Mouse (Mus musculus) thymus, postnatal 25 days (tissue): ENCODE results near the gene Nqo1.

Experiments
- DNase-seq: peaks from one replicate; pipeline ENCODE4 v3.0.0; 2022

Nqo1 gene

DNA sequence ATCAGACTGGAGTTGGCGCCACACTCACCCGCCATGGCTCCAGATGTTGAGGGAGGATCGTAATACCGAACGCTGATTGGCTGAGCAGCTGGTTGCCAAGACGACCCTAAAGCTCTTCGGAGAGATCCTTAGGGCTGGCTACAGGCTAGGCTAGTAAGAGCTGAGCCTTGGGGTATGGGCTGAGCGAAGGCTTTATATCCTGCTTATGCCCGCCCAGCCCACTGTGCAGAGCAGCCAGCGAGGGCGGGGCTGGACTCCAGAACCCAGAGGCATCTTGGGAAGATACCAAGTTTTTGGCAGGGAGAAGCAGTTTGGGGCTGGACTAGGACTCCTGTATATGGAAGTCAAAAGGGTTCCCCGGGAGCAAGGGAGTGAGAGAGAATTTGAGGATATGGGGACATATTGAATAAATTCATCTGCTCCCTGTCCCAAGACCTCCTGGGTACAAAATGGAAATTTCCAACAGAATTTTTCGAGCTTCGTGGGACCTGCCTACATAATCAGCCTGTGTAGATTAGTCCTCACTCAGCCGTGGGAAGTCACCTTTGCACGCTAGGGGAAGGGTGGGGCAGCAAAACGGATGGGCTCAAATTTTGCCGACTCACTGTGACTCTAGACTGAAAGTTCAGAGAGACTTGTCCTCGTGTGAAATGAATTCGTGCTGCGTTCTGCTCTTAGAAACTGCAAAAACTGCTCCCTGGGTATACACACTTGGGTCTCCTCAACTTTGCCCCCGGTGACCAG lies at the start of gene Nqo1:
Gene Nqo1 (minus strand): TSS at position 169 of the 744 bp plus-strand sequence.
- DNase-seq, result peak; percentile 49

DNA sequence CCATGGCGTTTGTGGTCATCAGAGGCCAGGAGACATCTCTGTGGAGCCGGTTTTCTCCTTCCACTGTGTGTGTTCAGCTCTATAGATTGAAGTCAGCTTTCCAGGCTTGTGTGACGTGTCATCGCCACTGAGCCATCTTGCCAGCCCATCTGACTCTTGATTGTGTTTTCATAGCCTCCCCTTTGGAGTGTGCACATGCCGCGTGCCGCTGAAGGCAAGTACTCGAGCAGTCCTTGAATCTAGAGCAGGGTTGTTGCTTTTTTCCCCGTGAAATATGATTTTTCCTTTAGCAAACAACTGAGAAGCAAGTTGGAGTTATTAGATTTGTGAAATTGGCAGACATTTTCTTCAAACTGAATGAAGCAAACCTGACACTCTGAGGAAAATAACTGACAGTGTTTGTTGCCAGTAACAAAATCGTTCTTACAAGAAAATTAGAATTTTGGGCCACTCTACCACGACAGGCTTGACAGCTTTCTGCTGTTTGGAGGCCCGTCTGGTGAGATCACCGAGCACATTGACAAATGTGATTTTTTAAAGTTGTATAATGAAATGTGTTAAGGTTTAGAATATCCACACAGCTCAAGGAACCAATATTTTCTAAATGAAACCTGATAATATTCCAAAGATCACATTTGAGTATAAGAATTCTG lies 48.5 kb upstream of the Nqo1 start:
- DNase-seq, result no peak

GRCm38 (mm10) chr8:107449655-107450054 lies 46.6 kb upstream of the Nqo1 start:
- no peak for DNase-seq

DNA sequence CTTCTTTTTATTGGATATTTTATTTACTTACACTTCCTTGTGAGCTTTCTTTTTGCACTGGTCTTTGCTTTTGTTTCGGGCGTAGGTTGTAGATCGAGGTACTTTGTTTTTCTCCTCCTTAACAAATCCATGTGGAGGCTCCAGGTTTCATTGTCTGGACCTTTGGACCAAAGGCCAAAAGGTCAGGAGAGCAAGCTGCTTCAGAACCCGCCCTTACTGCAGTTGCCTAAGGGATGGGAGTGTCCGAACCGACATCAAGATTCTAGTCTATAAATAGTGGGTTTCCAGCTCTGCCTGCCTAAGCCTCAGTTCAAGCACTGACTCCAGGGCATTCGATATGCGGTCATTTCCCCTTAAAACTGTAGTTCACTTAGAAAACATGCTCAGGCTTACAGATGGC lies 46.1 kb upstream of the Nqo1 start:
- no peak for DNase-seq

DNA sequence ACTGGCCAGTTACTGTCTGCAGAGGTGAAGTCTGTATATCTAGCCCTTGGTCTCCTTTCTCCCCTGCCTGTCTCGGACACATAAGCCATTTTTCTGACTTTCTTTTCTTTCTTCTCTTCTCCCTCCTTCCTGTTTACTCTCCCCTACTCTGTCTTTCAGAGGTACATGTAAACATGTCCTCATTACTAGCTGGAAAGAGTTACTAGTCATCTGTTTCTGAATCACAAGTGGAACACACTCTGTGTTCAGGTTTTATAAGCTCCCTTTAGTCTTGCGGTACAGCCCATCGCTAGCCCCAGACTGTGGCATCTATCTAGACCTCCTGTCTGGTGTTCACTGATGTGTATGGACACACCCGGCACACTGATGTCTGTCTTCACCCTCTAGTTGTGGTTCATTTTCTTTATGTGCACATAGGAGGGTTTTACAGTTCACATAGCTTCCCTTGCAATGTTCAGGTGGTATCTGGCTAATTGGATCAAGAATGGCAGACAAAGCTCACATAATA lies 45.4 kb upstream of the Nqo1 start:
- DNase-seq, result no peak

DNA sequence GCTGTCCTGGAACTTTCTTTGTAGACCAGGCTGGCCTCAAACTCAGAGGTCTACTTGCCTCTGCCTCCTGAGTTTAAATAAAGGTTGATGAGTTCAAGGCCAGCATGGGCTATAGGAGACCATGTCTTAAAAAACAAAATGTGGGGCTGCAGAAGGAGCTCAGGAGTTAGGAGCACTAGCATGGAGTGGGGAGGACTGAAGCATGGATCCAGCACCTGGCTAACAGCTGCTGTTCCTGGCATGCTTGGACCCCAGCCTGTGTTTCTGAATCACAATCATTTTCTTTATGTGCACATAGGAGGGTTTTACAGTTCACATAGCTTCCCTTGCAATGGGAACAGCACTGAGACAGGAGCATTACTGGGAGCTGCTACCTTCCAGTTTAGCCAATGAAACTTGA lies 44.7 kb upstream of the Nqo1 start:
- no peak for DNase-seq

DNA sequence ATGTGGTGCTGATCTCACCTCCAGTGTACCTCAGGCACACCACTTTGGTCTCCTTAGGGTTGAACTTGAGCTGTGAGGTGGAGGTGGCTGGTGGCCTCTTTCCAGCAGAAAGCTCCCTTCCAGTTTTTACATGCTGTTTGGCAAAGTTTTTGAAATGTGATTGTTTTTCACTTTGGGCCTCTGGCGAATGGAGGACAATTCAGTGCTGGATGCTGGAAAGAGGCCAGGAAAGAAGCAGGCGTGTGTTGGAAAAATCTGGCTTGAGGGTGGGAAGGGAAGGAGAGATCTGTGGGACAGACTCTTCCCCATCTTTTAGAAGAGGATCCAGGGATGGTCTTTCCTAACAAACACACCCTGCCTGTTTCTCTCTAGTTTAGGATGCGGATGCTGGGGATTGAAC lies 41.6 kb upstream of the Nqo1 start:
- DNase-seq, result no peak

DNA sequence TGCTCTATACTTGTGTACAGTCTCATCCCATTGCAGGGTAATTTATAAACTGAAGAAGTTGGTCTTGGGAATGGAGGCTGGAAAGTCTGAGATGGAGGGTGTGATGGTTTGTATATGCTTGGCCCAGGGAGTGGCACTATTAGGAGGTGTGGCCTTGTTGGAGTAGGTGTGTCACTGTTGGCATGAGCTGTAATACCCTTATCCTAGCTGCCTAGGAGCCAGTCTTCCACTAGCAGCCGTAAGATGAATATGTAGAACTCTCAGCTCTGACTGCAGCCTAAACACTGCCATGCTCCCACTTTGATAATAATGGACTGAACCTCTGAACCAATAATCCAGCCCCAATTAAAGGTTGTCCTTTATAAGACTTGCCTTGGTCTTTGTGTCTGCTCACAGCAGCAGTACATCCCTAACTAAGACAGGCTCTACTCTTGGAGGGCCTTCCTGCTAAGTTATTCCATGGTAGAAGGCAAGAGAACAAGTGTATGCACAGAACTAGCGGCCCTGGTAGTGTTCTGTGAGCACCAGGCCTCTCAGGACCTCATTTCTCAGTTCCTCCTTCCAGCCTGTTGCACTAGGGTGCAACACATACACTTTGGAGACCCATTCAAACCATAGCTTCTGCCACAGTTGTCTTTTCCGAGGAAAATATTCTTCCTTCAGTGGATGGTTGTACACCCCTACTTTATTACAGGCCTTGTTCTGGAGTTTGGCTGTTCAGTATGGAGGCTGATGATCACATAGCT lies 37.0 kb upstream of the Nqo1 start:
- no peak for DNase-seq

DNA sequence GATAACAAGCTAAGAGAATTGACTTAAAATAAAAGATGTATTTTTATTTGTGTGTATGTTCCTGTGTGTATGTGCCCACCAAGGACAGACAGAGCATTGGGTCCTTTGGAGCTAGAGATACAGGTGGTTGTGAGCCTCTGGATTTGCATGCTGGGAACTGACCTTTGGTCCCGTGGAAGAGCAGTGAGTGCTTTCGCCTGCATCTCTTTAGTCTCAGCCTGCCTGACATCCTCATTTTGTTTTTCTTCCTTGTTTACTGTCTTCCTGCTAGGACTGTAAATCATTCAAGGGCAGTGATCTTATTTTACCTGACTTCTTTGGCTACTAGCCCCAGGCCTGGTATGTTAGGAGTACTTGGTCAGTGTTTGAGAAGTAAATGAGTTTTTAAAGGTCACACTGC lies 34.7 kb upstream of the Nqo1 start:
- DNase-seq, result no peak

GRCm38 (mm10) chr8:107436841-107437421 lies 33.9 kb upstream of the Nqo1 start:
- DNase-seq, result no peak

DNA sequence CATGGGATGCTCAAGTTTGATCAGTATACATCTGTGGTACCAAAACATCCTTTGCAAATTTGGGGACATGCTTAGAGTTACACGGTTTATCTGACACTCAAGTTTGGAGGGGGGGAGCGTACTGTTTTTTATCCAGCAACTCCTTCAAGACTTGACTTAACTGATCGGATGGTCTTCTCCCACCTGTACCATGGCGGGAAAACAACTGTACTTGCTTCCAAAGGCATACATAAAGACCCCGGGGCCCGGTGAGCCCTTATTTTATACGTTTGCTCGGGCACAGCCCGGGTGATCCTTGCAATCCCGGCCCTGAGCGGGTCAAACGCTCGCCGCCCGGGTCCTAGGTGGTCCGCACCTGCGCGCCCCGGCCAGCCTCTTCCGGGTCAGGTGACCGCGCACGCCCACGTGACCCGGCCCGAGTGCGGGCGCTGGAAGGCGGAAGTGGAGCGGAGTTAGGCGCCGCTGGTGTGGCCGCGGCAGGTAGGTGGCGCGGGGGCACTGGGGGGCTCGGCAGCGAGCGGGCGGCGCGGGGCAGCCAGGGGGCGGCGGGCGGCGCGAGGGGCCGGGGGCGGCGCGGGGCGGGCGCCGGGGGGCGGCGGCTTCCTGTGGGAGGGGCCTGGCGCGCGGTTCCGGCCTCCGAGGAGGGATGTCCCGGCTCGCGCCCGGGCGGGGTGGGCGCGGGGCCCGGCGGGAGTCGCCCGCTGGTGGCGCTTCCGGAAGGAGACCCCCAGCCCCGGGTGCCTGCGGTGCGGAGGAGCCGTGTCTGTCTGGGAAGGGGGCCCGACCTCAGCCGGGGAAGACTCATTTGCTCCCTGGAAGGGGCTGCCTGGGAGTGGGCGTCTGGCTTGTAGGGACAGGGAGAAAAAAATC lies 33.2 kb upstream of the Nqo1 start, which contains the start of gene Wwp2:
Gene Wwp2 (plus strand): TSS at position 404 of the 870 bp plus-strand sequence.
- DNase-seq, result peak; percentile 89

DNA sequence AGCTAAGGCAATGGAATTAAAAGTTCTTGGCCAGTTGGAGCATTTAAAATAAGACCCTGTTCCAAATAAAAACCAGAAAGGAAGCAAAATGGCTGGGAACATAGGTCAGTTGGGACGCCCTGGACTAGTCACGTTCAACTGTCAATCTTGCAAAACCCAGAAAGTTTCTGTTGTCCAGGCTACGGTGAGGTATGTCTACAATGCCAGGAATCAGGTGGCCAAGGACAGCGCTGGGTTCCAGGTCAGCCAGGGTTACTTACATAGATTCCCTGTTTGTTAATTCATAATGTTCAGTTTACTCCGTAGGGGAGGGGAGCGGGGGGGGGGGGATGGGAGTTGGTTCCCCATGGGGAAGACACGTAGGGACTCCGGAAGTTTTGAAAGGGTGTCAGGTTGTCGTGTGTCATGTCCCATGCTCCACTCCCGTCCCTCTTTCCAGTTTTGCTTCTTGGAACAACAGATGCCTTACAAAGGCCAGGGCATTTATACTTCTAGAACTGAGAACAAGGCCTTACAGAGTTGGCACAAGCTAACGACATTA lies 32.5 kb upstream of the Nqo1 start:
- DNase-seq, result no peak

GRCm38 (mm10) chr8:107430821-107431220 lies 27.8 kb upstream of the Nqo1 start:
- DNase-seq, result no peak

- DNase-seq, result no peak
Observed at GRCm38 (mm10) chr8:107425230-107425597, 22.2 kb upstream of the Nqo1 start.

DNA sequence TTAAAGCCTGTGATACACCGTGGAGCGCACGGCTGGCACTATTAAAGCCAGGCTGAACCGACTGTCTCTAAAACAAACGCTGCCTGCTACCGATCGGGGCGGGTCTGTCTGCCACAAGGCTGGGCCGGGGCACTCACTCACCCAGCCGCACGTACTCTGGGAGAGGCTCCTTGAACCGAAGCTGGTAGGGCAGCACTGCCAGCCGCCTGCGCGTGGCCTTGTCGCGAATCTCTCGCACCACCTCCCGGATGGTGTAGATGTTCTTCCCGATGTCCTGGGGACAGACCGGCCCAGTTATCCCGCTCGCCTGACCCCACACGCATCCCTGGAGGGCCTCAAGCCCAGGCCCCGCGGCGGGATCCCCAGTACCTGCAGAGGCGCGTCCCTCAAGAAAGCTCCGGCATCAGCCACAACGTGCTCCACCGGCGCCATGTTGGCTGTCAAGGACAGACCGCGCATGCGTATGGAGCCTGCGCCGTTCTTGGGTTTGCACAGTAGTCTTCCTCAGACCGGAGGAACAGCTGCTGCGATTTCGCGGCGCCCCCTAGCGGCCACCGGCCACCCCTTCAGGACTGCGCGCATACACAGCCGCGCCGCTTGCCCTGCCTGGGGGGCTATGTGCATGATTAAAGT lies 21.7 kb upstream of the Nqo1 start, which contains the start of gene Nob1:
Gene Nob1 (minus strand): TSS at position 455 of the 633 bp plus-strand sequence.
- peak; percentile 96 for DNase-seq

DNA sequence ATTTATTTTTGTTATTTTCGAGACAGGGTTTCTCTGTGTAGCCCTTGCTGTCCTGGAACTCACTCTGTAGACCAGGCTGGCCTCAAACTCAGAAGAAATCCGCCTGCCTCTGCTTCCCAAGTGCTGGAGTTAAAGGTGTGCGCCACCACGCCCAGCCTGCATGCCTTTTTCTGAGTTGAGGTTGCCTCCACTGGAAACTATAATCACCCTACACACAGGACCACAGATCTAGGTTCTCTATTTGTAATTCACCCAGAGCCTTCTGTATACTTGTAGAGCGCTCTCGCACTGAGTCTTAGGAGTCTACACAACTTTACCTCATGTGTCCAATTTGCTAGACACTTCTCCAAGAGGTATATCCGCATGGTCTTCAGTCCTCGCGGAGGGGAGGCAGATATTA lies 21.2 kb upstream of the Nqo1 start:
- DNase-seq, result no peak

GRCm38 (mm10) chr8:107417001-107417400 lies 14.0 kb upstream of the Nqo1 start:
- DNase-seq, result no peak

DNA sequence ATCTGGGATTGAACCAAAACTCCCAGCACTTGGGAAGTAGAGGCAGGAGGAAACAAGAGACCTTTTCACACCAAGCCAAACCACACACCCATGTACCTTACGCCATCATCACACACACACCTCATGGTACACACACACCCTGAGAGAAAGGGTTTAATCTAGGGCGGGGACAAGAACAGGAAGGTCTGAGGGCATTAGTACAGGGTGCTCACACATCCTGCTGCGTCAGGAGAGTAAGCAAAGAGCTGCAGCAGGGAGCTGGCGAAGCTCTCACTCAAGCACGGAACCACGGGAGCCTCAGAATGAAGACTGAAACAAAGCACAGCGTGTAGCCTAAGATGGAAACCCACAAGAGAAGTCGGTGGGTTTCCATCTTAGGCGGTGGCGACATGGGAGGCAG lies 10.9 kb upstream of the Nqo1 start:
- DNase-seq, result no peak

DNA sequence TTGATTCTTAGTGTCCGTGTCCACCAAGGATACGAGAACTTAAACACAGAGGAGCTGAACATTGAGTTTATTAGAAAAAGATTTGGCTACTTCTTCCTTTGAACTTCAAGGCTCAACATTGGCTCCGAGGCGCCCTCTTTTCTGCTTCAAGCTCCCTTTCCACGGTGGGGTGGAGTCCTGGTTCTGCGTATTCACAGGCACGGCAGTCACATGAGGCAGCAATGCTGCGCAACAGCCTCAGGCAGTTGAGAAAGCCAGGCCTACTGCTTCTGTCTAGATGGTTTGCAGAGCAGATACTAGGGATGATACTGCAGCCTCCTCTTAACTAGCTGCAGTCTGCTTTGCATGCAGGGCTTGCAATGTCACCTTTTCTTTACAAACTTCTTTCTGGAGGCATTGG lies 9.5 kb upstream of the Nqo1 start:
- DNase-seq, result no peak

DNA sequence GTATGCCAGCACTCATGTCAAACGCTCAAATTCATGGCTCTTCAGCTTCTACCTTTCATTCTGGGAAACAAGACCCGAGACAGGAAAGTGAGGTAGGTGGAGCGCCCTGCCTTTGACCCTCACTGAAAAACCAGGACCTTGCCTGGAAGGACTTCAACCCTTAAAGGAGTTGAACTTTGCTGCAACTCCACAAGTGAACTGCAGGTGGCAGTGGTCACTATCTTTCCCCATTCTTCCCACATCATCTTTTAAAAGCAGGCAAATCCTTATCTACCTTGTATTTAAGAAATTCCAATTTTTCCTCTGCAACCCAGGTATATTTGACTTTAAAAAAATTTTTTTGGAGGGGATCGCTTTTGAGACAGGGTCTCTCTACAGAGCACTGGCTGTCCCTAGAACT lies 8.4 kb upstream of the Nqo1 start:
- DNase-seq, result no peak

DNA sequence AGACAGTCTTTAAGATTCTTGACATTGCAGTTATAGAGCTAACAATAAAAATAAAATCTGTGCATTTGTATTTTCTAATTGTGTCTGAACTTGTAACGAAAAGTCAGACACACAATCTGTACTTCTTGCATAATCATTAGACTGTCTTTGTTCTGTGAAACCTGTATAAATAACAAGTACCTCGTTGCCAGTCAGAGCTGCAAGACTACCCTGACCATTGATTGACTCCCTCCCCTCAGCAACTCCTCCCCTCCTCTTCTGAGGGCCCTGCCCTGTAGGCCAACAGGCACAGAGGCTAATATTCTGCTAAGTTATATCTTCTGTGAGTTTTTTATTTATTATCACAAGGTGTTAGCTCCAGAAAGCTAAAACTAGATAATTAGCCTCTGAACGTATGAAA lies 2.9 kb upstream of the Nqo1 start:
- no peak for DNase-seq
